Mouse (Mus musculus) kidney, postnatal 36 days (tissue): ENCODE results near the gene 0610010K14Rik.

ENCODE experiments used
- DNase-seq, 2 experiments: peaks; one replicate each; pipeline ENCODE4 v3.0.0; 2021 to 2022; ENCODE audit warnings: mixed read lengths in 2 of 2

0610010K14Rik gene

DNA sequence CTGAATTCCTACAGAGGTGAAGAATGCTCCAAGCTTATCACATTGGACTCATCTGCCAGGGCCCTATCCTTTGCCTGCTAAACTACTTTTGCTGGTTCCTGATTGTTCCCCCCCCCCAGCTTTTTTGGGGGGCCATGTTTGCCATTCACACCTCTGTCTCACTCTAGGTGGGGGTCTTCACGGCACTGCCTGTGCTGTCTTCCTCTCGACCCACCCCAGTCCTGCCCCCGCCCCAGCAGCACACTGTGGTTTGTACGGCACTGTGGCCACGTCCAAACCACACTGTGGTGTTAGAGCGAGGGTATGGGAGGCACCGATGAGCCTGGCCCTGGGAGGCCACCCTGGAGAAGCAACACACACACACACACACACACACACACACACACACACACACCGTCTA is 3.2 kb downstream of the 0610010K14Rik start:
- no peak for DNase-seq

DNA sequence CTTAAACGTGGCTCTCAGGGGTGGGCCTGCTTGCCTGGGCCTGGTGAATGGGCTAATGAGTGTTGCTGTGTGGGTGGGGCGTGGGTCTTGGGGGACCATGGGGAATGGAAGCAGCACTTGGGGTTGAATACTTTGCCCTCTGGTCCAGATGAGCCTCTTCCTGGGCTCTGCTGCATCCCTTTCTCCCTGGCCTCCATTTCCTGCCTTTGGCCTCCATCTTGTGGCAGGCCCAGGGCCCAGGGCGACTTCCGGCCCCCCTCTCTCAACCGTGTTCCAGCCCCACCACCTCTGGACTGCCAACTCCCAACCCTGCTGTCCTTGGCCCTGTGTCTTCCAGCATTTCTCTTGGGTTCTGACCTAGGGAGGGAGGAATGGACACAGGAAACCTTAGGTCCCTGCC is 3.7 kb downstream of the 0610010K14Rik start:
- DNase-seq: peak; percentile 26 to 44

- peak in 1 of 2 experiments; percentile 22 for DNase-seq
These were observed 4.7 kb downstream of the 0610010K14Rik start for GRCm38 (mm10) chr11:70233016-70233415.

DNA sequence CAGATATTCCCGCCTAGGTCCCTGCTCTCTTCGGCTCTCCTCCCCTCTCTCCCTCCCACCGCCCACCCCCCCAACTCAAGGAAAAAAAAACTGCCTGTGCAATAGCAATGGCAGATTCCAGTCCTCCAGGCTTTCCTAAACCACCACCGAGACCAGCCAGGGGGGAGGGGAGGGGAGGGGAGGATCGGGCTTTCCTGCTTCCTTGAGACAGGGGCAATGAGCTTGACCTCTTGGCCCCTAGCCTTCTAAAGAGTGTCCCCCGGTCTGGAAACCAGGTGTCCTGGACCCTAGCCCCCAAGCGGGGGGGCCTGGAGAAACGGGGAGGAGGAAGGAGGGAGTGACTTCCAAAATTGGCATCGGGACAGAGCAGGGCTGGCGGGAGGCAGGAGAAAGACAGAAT is 5.2 kb downstream of the 0610010K14Rik start:
- peak; percentile 33 to 66 for DNase-seq

DNA sequence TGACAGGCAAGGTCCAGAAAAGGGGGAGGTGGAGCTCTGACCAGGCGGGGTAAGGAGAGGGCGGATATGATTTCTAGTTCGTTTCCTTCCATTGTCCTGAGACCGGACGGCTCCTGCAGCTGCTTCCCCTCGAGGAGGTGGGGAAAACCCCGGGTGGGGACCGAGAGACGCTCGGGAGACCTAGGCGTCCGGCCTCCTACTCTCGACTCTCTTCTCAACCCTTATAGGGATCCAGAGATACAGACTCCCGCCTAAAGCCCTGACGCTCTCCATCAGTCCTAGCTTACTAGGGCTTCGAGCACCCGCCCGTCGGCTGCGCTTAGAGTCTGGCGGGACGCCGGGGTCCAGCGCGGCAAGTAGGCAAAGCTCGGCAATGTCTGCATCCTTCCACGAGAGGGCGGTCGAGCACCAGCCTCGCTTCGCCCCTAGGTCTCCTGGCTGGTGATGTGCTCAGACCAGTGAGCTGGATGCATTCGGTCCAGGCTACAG is 7.4 kb downstream of the 0610010K14Rik start:
- peak; percentile 79 to 91 for DNase-seq

DNA sequence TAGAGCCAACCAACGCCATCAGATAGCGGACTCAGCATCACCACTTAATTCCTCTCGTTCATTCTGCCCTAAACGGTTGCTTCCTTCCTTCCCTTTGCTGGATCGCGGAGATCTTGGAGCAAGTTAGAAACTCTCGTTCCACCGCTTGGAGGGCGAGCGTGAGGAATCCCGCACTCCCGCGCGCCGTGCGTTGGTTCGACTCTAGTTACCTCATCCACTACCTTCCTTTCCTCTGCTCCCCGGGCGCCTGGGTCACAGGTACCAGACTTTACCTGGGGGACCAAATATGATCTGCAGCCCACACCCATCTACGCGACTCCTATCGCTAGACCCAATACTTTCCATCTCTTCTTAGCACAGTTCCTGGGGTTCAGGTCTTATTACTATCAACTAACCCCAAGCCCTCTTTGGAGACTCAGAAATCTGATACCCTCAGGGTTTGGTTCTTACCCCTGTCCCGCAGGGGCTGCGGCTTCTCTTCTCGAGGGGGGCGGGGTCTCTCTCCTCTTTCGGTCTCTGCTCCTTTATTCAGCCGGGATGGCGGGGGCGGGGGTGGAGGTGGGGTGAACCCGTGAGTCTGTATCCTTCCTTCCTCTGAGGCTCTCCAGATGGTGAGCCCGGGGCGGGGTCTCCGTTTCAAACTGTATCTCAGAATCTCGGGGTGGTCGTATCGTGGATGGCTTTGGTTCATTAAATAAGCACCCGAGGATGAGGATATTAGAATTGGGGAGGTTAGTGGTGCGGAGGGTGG is 8.3 kb downstream of the 0610010K14Rik start, which contains the start of gene Bcl6b:
TSS of gene Bcl6b (minus strand) at position 539 of the 751 bp plus-strand sequence.
- DNase-seq: peak; percentile 16 to 72

GRCm38 (mm10) chr11:70228828-70229227 is 8.9 kb downstream of the 0610010K14Rik start:
- DNase-seq: peak; percentile 89 to 95

DNA sequence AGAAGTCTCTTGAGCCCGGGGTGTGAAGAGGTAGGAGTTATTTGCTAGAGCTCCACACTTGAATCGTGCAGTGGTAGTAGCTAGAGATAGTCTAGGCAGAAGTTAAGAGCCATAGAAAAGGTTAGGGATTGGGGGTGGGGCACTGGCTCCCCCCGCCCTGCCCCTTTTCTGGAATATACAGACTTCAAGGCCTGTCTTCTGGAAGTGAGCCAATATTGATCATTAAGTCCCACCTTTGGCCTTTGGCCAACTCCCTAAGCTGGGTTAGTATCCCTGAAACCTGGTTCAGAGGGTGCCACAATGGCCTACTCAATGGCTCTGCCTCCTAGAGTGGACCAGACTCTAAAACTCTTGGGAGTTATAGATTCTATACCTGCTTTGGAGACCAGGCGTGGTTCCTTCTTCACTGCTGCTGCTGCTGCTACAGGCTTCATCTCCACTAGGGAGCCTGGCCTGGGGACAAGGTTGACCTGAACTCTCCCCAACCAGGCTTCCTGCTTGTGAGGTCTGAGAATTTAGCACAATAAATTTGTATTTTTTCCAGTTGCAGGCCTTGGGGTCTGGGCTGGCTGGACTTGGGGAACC is 10.0 kb downstream of the 0610010K14Rik start:
- DNase-seq: no peak

GRCm38 (mm10) chr11:70227126-70227525 is 10.6 kb downstream of the 0610010K14Rik start:
- DNase-seq: no peak

GRCm38 (mm10) chr11:70226602-70226890 is 11.2 kb downstream of the 0610010K14Rik start:
- DNase-seq: peak in 1 of 2 experiments; percentile 75

GRCm38 (mm10) chr11:70225798-70226601 is 11.7 kb downstream of the 0610010K14Rik start:
- DNase-seq: peak in 1 of 2 experiments; percentile 42

- peak in 1 of 2 experiments; percentile 66 for DNase-seq
These were observed 14.0 kb downstream of the 0610010K14Rik start for GRCm38 (mm10) chr11:70223724-70224123.

DNA sequence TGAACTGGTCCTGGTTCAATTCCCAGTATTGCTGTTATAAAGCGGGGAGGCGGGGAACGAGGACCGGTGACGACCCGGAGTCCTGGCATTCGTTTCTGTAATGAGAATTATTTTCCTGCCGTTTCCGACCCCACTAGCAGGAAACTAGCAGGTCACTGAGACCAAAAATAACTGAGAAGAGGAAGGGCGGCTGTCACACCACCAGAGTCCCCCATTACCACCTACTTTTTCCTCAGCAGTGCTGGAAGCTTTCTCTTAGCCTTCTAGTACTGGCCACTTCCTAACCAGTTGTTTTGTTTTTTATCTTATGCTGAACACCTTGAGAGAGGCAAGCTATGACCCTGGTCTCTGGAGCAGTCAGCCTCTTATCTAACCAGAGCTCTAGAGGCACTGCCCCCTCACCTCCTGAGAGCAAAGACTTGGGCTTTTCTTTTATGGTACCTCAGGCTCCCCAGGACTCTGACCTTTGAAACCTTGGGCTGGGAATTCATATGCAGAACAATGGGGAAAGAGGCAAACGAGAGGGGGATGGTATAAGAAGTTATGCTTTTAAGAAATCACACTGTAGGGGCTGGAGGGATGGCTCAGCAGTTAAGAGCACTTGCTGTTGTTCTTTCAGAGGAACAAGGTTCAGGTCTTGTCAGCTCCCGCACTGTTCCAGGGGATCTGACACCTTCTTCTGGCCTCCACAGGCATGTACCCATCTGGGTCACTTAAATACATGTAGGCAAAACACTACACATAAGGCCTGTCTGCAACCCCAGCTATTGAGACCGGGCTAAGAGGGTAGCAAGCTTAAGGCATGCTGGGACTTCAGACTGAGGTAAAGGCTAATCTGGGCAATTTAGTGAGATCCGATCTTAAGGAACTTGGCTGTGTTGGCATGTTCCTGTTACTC is 15.9 kb downstream of the 0610010K14Rik start:
- peak; percentile 68 to 79 for DNase-seq

- peak; percentile 98 to 99 for DNase-seq
These were observed 16.7 kb downstream of the 0610010K14Rik start, which contains the start of gene Slc16a13 for GRCm38 (mm10) chr11:70220731-70221602. Gene Slc16a13, minus strand, starts transcription at chr11:70221064.

DNA sequence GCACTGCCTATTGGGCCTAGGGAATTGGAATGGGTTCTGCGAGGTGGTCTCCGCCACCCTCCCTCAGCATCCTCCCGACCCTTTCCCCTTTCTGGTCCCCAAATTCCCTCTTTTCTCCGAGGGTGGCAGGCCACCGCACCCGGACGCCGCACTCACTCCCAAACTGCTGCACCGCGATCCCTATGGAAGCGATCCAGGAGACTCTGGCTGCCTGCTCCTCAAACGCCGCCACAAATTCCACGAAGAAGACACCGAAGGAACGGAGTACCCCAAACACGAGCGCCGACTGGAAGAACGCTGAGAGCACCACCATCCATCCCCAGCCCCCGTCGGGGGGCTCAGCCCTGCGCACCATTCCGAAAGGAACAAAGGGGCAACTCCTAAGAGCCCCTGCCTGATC is 17.4 kb downstream of the 0610010K14Rik start:
- DNase-seq: peak in 1 of 2 experiments; percentile 57

GRCm38 (mm10) chr11:70219873-70220272 is 17.8 kb downstream of the 0610010K14Rik start:
- no peak for DNase-seq

DNA sequence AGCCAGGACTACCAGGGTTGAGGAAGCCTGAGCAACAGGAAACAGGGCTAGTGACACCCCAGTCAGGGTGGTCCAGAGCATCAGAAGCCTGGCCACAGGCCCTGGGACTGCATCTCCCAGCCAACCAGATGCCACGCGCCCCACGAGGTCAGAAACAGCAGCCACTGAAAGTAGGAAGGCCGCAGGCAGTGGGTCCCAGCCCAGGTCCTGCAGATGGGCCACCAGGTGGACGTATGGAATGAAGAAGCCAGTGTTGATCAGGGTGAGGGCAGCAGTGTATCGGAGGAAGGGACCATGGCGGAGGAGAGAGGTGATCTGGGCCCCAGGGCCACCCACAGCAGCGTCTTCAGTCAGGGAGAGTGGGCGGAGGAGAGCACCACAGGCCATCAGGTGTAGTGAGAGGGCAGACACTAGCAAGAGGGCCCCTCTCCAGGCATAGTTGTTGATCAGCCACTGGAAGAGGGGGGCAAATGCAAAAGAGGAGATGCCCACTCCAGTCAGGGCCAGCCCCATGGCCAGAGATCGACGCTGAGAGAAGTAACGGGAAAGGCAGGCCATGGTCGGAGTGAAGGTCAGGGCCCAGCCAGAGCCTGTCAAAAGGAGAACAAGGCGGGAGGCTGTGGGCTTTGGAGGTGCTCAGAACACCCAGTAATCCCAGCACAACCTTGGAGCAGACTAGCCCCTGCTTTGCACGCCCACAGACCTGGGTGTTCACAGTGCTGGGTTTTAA is 18.8 kb downstream of the 0610010K14Rik start:
- peak in 1 of 2 experiments; percentile 44 for DNase-seq

DNA sequence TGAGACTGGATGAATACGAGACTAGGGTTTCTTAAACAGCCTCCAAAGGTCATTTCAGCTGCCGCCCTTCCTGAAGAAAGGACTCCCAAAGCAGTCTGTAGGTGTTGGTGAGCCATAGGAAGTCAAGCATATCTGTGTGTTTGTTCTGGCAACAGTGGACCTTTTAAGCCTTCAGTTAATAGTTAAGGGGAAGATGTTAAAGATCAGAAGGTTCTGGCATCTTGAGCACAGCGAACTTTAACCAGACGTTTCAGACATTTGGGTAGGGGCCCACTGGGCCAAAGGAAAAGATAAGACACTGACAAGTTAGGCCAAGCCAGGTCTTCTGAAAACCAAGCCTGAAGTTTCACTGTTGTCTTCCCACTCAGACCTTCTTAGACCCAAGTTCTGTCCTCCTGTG is 19.7 kb downstream of the 0610010K14Rik start:
- peak; percentile 72 to 83 for DNase-seq

GRCm38 (mm10) chr11:70216103-70216502 is 21.6 kb downstream of the 0610010K14Rik start:
- DNase-seq: no peak

- DNase-seq: peak; percentile 76 to 79
These were observed 22.4 kb downstream of the 0610010K14Rik start for GRCm38 (mm10) chr11:70215301-70215700.
